Mouse (Mus musculus) liver, postnatal 0 days (tissue): ENCODE measurements around the gene Themis2.

Source experiments
- CTCF ChIP-seq: sonication (generic); IDR thresholded peaks from 2 replicates; pipeline ENCODE4 v1.5.1; 2016; ENCODE audit warnings: antibody characterized with exemption, low read depth
- EP300 ChIP-seq: IDR thresholded peaks from 2 replicates; pipeline ENCODE4 v1.6.1; 2016; ENCODE audit warnings: antibody characterized with exemption, low read depth, mild to moderate bottlenecking

GRCm38 (mm10) chr4:132806620-132807191 lies 10.5 kb upstream of the Themis2 start:
- no peak for TF ChIP-seq CTCF
- no peak for TF ChIP-seq EP300
